Mouse (Mus musculus): ENCODE measurements around the gene Gm13287.
"Not testable (repeated sequence)": the region's sequence is repeated elsewhere in the genome, so short reads cannot be mapped to it uniquely, and the experiment has no call there.

The Gm13287 gene

GRCm38 (mm10) chr4:88797097-88797496 lies 6.0 kb upstream of the Gm13287 start, which contains the start of gene Gm13279:
Gene Gm13279 (plus strand): TSS chr4:88797397.
- DNase-seq (ENCODE audit: extremely low read depth, low read depth) = not testable (repeated sequence)

- DNase-seq (ENCODE audit: extremely low read depth, low read depth) = not testable (repeated sequence)
Observed at GRCm38 (mm10) chr4:88799365-88799764, 3.7 kb upstream of the Gm13287 start, which contains the start of gene Gm13285. Gene Gm13285 (plus strand): TSS chr4:88799665.

GRCm38 (mm10) chr4:88805231-88805630 lies 2.2 kb downstream of the Gm13287 start, which contains the start of gene Gm13288:
Gene Gm13288 (plus strand): TSS chr4:88805531.
- not testable (repeated sequence) for DNase-seq (ENCODE audit: extremely low read depth, low read depth)

- DNase-seq (ENCODE audit: extremely low read depth, low read depth) = not testable (repeated sequence)
Observed at GRCm38 (mm10) chr4:88805761-88806160, 2.7 kb downstream of the Gm13287 start.

- no peak for DNase-seq (ENCODE audit: extremely low read depth, low read depth)
Observed at GRCm38 (mm10) chr4:88815928-88816327, 12.9 kb downstream of the Gm13287 start, which contains the start of gene Ifna7. Gene Ifna7 (plus strand): TSS chr4:88816228.

- no peak for DNase-seq (ENCODE audit: extremely low read depth, low read depth)
Observed at GRCm38 (mm10) chr4:88819659-88820058, 16.6 kb downstream of the Gm13287 start, which contains the start of gene Ifna11. Gene Ifna11 (plus strand): TSS chr4:88819959.

- no peak for DNase-seq (ENCODE audit: extremely low read depth, low read depth)
Observed at GRCm38 (mm10) chr4:88822995-88823394, 19.9 kb downstream of the Gm13287 start.

- DNase-seq (ENCODE audit: extremely low read depth, low read depth) = not testable (repeated sequence)
Observed at GRCm38 (mm10) chr4:88827116-88827515, 24.1 kb downstream of the Gm13287 start, which contains the start of gene Ifna6. Gene Ifna6 (plus strand): TSS chr4:88827416.

GRCm38 (mm10) chr4:88830523-88830922 lies 27.5 kb downstream of the Gm13287 start:
- no peak for DNase-seq (ENCODE audit: extremely low read depth, low read depth)

GRCm38 (mm10) chr4:88835225-88835624 lies 32.2 kb downstream of the Gm13287 start, which contains the start of gene Ifna5:
Gene Ifna5 (plus strand): TSS chr4:88835525.
- not testable (repeated sequence) for DNase-seq (ENCODE audit: extremely low read depth, low read depth)

GRCm38 (mm10) chr4:88838828-88839227 lies 35.8 kb downstream of the Gm13287 start:
- DNase-seq (ENCODE audit: extremely low read depth, low read depth) = no peak

- DNase-seq (ENCODE audit: extremely low read depth, low read depth) = no peak
Observed at GRCm38 (mm10) chr4:88840058-88840457, 37.0 kb downstream of the Gm13287 start.

GRCm38 (mm10) chr4:88841438-88841911 lies 38.4 kb downstream of the Gm13287 start, which contains the start of gene Ifna4:
Gene Ifna4 (plus strand): TSS chr4:88841861.
- no peak for DNase-seq (ENCODE audit: extremely low read depth, low read depth)

GRCm38 (mm10) chr4:88845334-88845733 lies 42.3 kb downstream of the Gm13287 start:
- DNase-seq (ENCODE audit: extremely low read depth, low read depth) = no peak

GRCm38 (mm10) chr4:88849698-88850097 lies 46.6 kb downstream of the Gm13287 start, which contains the start of gene Ifna1:
Gene Ifna1 (plus strand): TSS chr4:88850087.
- no peak for DNase-seq (ENCODE audit: extremely low read depth, low read depth)

- DNase-seq (ENCODE audit: extremely low read depth, low read depth) = no peak
Observed at GRCm38 (mm10) chr4:88851026-88851763, 48.1 kb downstream of the Gm13287 start.

Data from MEL-GATA-1-ER (cell line).